Comparison of ENCODE assay signal across 14 mouse cellular contexts in genomic region chr14:73588080-73588479, GRCm38 (mm10). TPM values are rescaled to one million over a fixed set of nuclear protein-coding genes. Genes with fewer than 3 reads are reported as not detected.
DNase-seq lines count a peak whose midpoint lies in the region; ATAC-seq and TF ChIP-seq lines count a peak whose summit lies in the region.
"Had no signal": no experiment of that assay in that cellular context is flagged by ENCODE, and none has a peak within 500 bp of the region (broad histone marks: within the 10 kb centered on the region; RNA-seq: fewer than 3 reads in every experiment).

No protein-coding gene starts in this region.

- ATAC-seq in hindbrain, postnatal 0 days = no peak
- no peak for ATAC-seq in hindbrain, embryonic 14.5 days (ENCODE audit: low FRiP score)
- ATAC-seq: hindbrain, embryonic 16.5 days; midbrain, embryonic 15.5 days had no signal

- 81% methylated on average over 1 of the region's 1 CpGs for WGBS in hindbrain, postnatal 0 days
- WGBS in hindbrain, embryonic 14.5 days = 65% methylated on average over 1 of the region's 1 CpGs

- H3K27ac ChIP-seq in hindbrain, postnatal 0 days = no peak overlapping the region
- no peak overlapping the region for H3K27ac ChIP-seq in hindbrain, embryonic 14.5 days
- H3K27ac ChIP-seq: embryonic facial prominence, embryonic 15.5 days; midbrain, embryonic 15.5 days had no signal

- H3K4me1 ChIP-seq in hindbrain, postnatal 0 days (ENCODE audit: insufficient read depth, low read length) = no peaks in the 10 kb centered on the region
- H3K4me1 ChIP-seq in hindbrain, embryonic 14.5 days (replicated peaks; ENCODE audit: control insufficient read depth, insufficient read depth, low read length) = no peaks in the 10 kb centered on the region
- H3K4me1 ChIP-seq: embryonic facial prominence, embryonic 15.5 days; midbrain, embryonic 15.5 days had no signal

- peaks cover 7% of the 10 kb centered on the region for H3K36me3 ChIP-seq in hindbrain, postnatal 0 days (ENCODE audit: insufficient read depth, low read length)
- peaks cover 40% of the 10 kb centered on the region for H3K36me3 ChIP-seq in hindbrain, embryonic 14.5 days (replicated peaks; ENCODE audit: control insufficient read depth, insufficient read depth)

- DNase-seq in hindbrain, postnatal 0 days (ENCODE audit: low spot score) = no peak
- no peak for DNase-seq in hindbrain, embryonic 14.5 days (ENCODE audit: low spot score)
- DNase-seq in lung, postnatal 36 days = peak; percentile 17
- no peak for DNase-seq in lung, postnatal 14 days
- DNase-seq in brain, embryonic 14.5 days (ENCODE audit: low read depth) = no peak
- peak; percentile 8 for DNase-seq in thymus, postnatal 25 days
- no peak for DNase-seq in adipocyte (ENCODE audit: low spot score)
- DNase-seq in right cerebral cortex, adult 2 months (ENCODE audit: low spot score in 2 of 2) = no peak
- DNase-seq: adrenal gland, postnatal 14 days; cerebellum, adult 9-11 months; layer of hippocampus, postnatal 36 days had no signal

- no peaks in the 10 kb centered on the region for H3K27me3 ChIP-seq in hindbrain, postnatal 0 days (ENCODE audit: insufficient read depth, low read length)
- no peaks in the 10 kb centered on the region for H3K27me3 ChIP-seq in hindbrain, embryonic 14.5 days (ENCODE audit: control insufficient read depth, insufficient read depth, low read length)
- H3K27me3 ChIP-seq: embryonic facial prominence, embryonic 15.5 days; midbrain, embryonic 15.5 days had no signal

- H3K4me2 ChIP-seq in hindbrain, postnatal 0 days (ENCODE audit: low read depth, low read length) = no peak overlapping the region
- H3K4me2 ChIP-seq in hindbrain, embryonic 14.5 days (replicated peaks) = no peak overlapping the region
- H3K4me2 ChIP-seq: embryonic facial prominence, embryonic 15.5 days; midbrain, embryonic 15.5 days had no signal

- no peaks in the 10 kb centered on the region for H3K9me3 ChIP-seq in hindbrain, postnatal 0 days (ENCODE audit: low read length)
- no peaks in the 10 kb centered on the region for H3K9me3 ChIP-seq in hindbrain, embryonic 14.5 days (ENCODE audit: control insufficient read depth, low read length)
- H3K9me3 ChIP-seq: embryonic facial prominence, embryonic 15.5 days; midbrain, embryonic 15.5 days had no signal

- H3K9ac ChIP-seq in hindbrain, postnatal 0 days (replicated peaks; ENCODE audit: low read length) = no peak overlapping the region
- no peak overlapping the region for H3K9ac ChIP-seq in hindbrain, embryonic 14.5 days
- H3K9ac ChIP-seq: embryonic facial prominence, embryonic 15.5 days; midbrain, embryonic 15.5 days had no signal

- no peak overlapping the region for H3K4me3 ChIP-seq in hindbrain, postnatal 0 days (ENCODE audit: low read length)
- H3K4me3 ChIP-seq in hindbrain, embryonic 14.5 days (replicated peaks; ENCODE audit: low read length) = no peak overlapping the region
- H3K4me3 ChIP-seq: embryonic facial prominence, embryonic 15.5 days; midbrain, embryonic 15.5 days had no signal

- peak; percentile 25 for TF ChIP-seq CTCF in hindbrain, postnatal 0 days (IDR thresholded peaks at IDR 0.05; ENCODE audit: low read depth)
- TF ChIP-seq CTCF in brain, embryonic 14.5 days (IDR thresholded peaks at IDR 0.05; ENCODE audit: borderline replicate concordance, extremely low read depth, insufficient read depth, insufficient read length) = peak; percentile 44; the same call in 1 of the 2 replicates

- TF ChIP-seq POLR2A in brain, embryonic 14.5 days (IDR thresholded peaks at IDR 0.05; ENCODE audit: borderline replicate concordance, extremely low read depth, insufficient read depth, insufficient read length, poor library complexity, severe bottlenecking) = no peak

RNA-seq across cellular contexts. Expression of gene Nudt15, which starts 40.0 kb away (rescaled TPM):
- total RNA-seq in hindbrain, postnatal 0 days (2014; rRNA removed) = 5.3 and 6.3 TPM in 2 replicates
- polyA plus RNA-seq in hindbrain, postnatal 0 days (2015; fragmentation: Nextera tagmentation; extraction: Ambion mirVana) = 10.2 and 10.3 TPM in 2 replicates
- 10.3 and 11.2 TPM in 2 replicates for polyA plus RNA-seq in hindbrain, embryonic 14.5 days (2014; fragmentation: Nextera tagmentation; extraction: Ambion mirVana)
- polyA plus RNA-seq in brain, embryonic 14.5 days (2012; rRNA removed) = 3.6 and 4.8 TPM in 2 replicates

Comparison
In these comparisons a context has a peak if more than half of its experiments do, and no peak if none do; other contexts are left out.
1. DNase-seq: peak in lung, postnatal 36 days (single experiment) and thymus, postnatal 25 days (single experiment); none in hindbrain, postnatal 0 days (single experiment), hindbrain, embryonic 14.5 days (single experiment), lung, postnatal 14 days (single experiment), brain, embryonic 14.5 days (single experiment), adipocyte (single experiment) and right cerebral cortex, adult 2 months (0 of 2).